Mouse (Mus musculus) intestine, postnatal 0 days (tissue): ENCODE measurements around the gene Scgb2b12. TPM values are rescaled to one million over a fixed set of nuclear protein-coding genes. Genes with fewer than 3 reads are reported as not detected.
"Not testable (repeated sequence)": the region's sequence is repeated elsewhere in the genome, so short reads cannot be mapped to it uniquely, and the experiment has no call there.

ENCODE experiments used
- ATAC-seq: fragments of 200-750 bp; cut with Nextera tagmentation; 2 replicates; pipeline ENCODE4 v1.8.0; 2017; ENCODE audit warnings: mild to moderate bottlenecking, moderate TSS enrichment, moderate library complexity
- H3K27ac ChIP-seq: fragments of 300-500 bp; sonication (generic); 2 replicates; pipeline ENCODE4 v1.5.1; 2014; ENCODE audit warnings: mild to moderate bottlenecking, low read depth, low read length, moderate library complexity
- H3K27me3 ChIP-seq: fragments of 300-500 bp; sonication (generic); replicated peaks from 2 replicates; pipeline ENCODE4 v1.6.1; 2014; ENCODE audit warnings: low read length, mixed read lengths; ENCODE audit not compliant: control insufficient read depth, insufficient read depth
- H3K36me3 ChIP-seq: fragments of 300-500 bp; sonication (generic); 2 replicates; pipeline ENCODE4 v1.6.1; 2014; ENCODE audit warnings: mild to moderate bottlenecking, moderate library complexity; ENCODE audit not compliant: control insufficient read depth, insufficient read depth
- H3K4me1 ChIP-seq: fragments of 300-500 bp; sonication (generic); replicated peaks from 2 replicates; pipeline ENCODE4 v1.6.1; 2014; ENCODE audit warnings: antibody characterized with exemption, low read length, mixed read lengths; ENCODE audit not compliant: control insufficient read depth, insufficient read depth
- H3K4me2 ChIP-seq: fragments of 300-500 bp; sonication (generic); replicated peaks from 2 replicates; pipeline ENCODE4 v1.6.1; 2014; ENCODE audit warnings: low read depth, mild to moderate bottlenecking, moderate library complexity
- H3K4me3 ChIP-seq: fragments of 300-500 bp; sonication (generic); 2 replicates; pipeline ENCODE4 v1.5.1; 2014; ENCODE audit warnings: low read depth, low read length
- H3K9ac ChIP-seq: fragments of 300-500 bp; sonication (generic); 2 replicates; pipeline ENCODE4 v1.6.1; 2014; ENCODE audit warnings: mild to moderate bottlenecking, low read depth, low read length
- H3K9me3 ChIP-seq: fragments of 300-500 bp; sonication (generic); 2 replicates; pipeline ENCODE4 v1.6.1; 2016; ENCODE audit warnings: mixed run types; ENCODE audit not compliant: control insufficient read depth
- WGBS: fragments of 180-500 bp; shearing (Covaris S2); extraction: QIAGEN DNeasy Blood & Tissue Kit; methylation state at CpG from one replicate; pipeline ENCODE4 v1.1.7; 2014; 5-methylcytosine and 5-hydroxymethylcytosine counted together
- polyA plus RNA-seq: library from polyadenylated mRNA; unstranded; fragments of >200 nt; fragmentation: Nextera tagmentation; extraction: Ambion mirVana; gene quantifications from 2 replicates; pipeline ENCODE4 v1.2.1, GENCODE M21; 2015

The Scgb2b12 gene
- not detected in 2 replicates for polyA plus RNA-seq

- WGBS = 74% methylated on average over 1 of the region's 1 CpGs
Observed at GRCm38 (mm10) chr7:32327145-32327544, at the start of gene Scgb2b12. Gene Scgb2b12, minus strand, starts transcription at chr7:32327245.

GRCm38 (mm10) chr7:32333882-32334281 is 6.8 kb upstream of the Scgb2b12 start, which contains the start of gene Scgb1b12:
Gene Scgb1b12, plus strand, starts transcription at chr7:32334182.
- ATAC-seq, H3K27ac ChIP-seq, H3K9me3 ChIP-seq, H3K9ac ChIP-seq, H3K4me3 ChIP-seq, H3K4me1 ChIP-seq, H3K36me3 ChIP-seq, H3K27me3 ChIP-seq, H3K4me2 ChIP-seq: not testable (repeated sequence)
- 74% methylated on average over 2 of the region's 3 CpGs for WGBS

More at GRCm38 (mm10) chr7:32327145-32327544, at the start of gene Scgb2b12:
- not testable (repeated sequence) for H3K4me3 ChIP-seq, H3K36me3 ChIP-seq, H3K9ac ChIP-seq, H3K27me3 ChIP-seq, ATAC-seq, H3K27ac ChIP-seq, H3K9me3 ChIP-seq, H3K4me2 ChIP-seq, H3K4me1 ChIP-seq

Other genes with a start within 250 kb of the Scgb2b12 start
- gene Scgb1b10, start 226.4 kb downstream of the Scgb2b12 start, polyA plus RNA-seq = not detected in 2 replicates
- gene Scgb2b11, start 116.1 kb downstream of the Scgb2b12 start, polyA plus RNA-seq = not detected in 2 replicates
- gene Scgb1b11, start 104.4 kb downstream of the Scgb2b12 start, polyA plus RNA-seq = not detected in 2 replicates
- gene Scgb1b12, start 6.9 kb upstream of the Scgb2b12 start, polyA plus RNA-seq = not detected in 2 replicates
- gene Scgb1b29, start 114.3 kb upstream of the Scgb2b12 start, polyA plus RNA-seq = not detected in 2 replicates